8 mouse cellular contexts compared by ENCODE assay signal in genomic region chr7:25247498-25247897, GRCm38 (mm10). TPM values are rescaled to one million over a fixed set of nuclear protein-coding genes. Genes with fewer than 3 reads are reported as not detected.
DNase-seq lines count a peak whose midpoint lies in the region; ATAC-seq and TF ChIP-seq lines count a peak whose summit lies in the region.

No protein-coding gene starts in this region.

- intact Hi-C loops in heart, postnatal 14 days (cut with DNase I), result loop anchor here (1.0 kb wide), 1 partner anchor 8 kb away; no protein-coding TSS in a partner anchor

- peak; percentile 93 for DNase-seq in heart, adult 11 months
- DNase-seq in heart, postnatal 14 days, result no peak
- DNase-seq in liver, embryonic 13.5 days, result no peak
- DNase-seq in thymus, postnatal 0 days (ENCODE audit: low spot score), result no peak
- no peak for DNase-seq in B cell, adult 2 months
- DNase-seq in urinary bladder, adult 2 months (ENCODE audit: low spot score), result no peak

- no peak for TF ChIP-seq CTCF in E14TG2a.4 (conservative IDR thresholded peaks at IDR 0.05; ENCODE audit: low read length)

- H3K27ac ChIP-seq in forebrain, embryonic 16.5 days (ENCODE audit: low read length), result peak overlapping the region; percentile 90
- peak overlapping the region; percentile 89; the same call in 1 of the 2 replicates for H3K27ac ChIP-seq in liver, embryonic 13.5 days

- no peaks in the 10 kb centered on the region for H3K9me3 ChIP-seq in E14TG2a.4 (ENCODE audit: low read length)
- no peaks in the 10 kb centered on the region for H3K9me3 ChIP-seq in forebrain, embryonic 16.5 days (ENCODE audit: control insufficient read depth, low read length)
- H3K9me3 ChIP-seq in liver, embryonic 13.5 days (replicated peaks), result no peaks in the 10 kb centered on the region

- peaks cover 73% of the 10 kb centered on the region for H3K4me1 ChIP-seq in E14TG2a.4 (replicated peaks; ENCODE audit: low read depth, low read length)
- peaks cover 46% of the 10 kb centered on the region for H3K4me1 ChIP-seq in forebrain, embryonic 16.5 days (replicated peaks; ENCODE audit: control insufficient read depth, insufficient read depth, low read length)
- H3K4me1 ChIP-seq in liver, embryonic 13.5 days (replicated peaks), result peaks cover 67% of the 10 kb centered on the region

- H3K36me3 ChIP-seq in E14TG2a.4 (ENCODE audit: insufficient read depth, low read length), result peaks cover 56% of the 10 kb centered on the region
- H3K36me3 ChIP-seq in forebrain, embryonic 16.5 days (ENCODE audit: control insufficient read depth, insufficient read depth), result no peaks in the 10 kb centered on the region
- H3K36me3 ChIP-seq in liver, embryonic 13.5 days, result peaks cover 32% of the 10 kb centered on the region

- ATAC-seq in forebrain, embryonic 16.5 days, result no peak
- ATAC-seq in liver, embryonic 13.5 days (ENCODE audit: low read depth), result no peak

- peak overlapping the region; percentile 98 for H3K4me3 ChIP-seq in E14TG2a.4 (replicated peaks; ENCODE audit: low read length)
- H3K4me3 ChIP-seq in forebrain, embryonic 16.5 days (replicated peaks; ENCODE audit: low read length), result peak overlapping the region; percentile 80
- H3K4me3 ChIP-seq in liver, embryonic 13.5 days (replicated peaks), result peak overlapping the region; percentile 84

- H3K27me3 ChIP-seq in E14TG2a.4 (ENCODE audit: insufficient read depth, low read length), result no peaks in the 10 kb centered on the region
- no peaks in the 10 kb centered on the region for H3K27me3 ChIP-seq in forebrain, embryonic 16.5 days (replicated peaks; ENCODE audit: control insufficient read depth, insufficient read depth, low read length)
- peaks cover 6% of the 10 kb centered on the region for H3K27me3 ChIP-seq in liver, embryonic 13.5 days

- H3K9ac ChIP-seq in forebrain, embryonic 16.5 days (replicated peaks; ENCODE audit: low read depth, low read length), result peak overlapping the region; percentile 65
- H3K9ac ChIP-seq in liver, embryonic 13.5 days, result peak overlapping the region; percentile 90

- 10% methylated on average over 3 of the region's 3 CpGs for WGBS in forebrain, embryonic 16.5 days
- WGBS in liver, embryonic 13.5 days (ENCODE audit: insufficient replicate concordance), result 31% methylated on average over 3 of the region's 3 CpGs

- H3K4me2 ChIP-seq in forebrain, embryonic 16.5 days (ENCODE audit: low read length), result peak overlapping the region; percentile 83
- H3K4me2 ChIP-seq in liver, embryonic 13.5 days, result peak overlapping the region; percentile 99

RNA-seq across cellular contexts. Expression of gene Erf, which starts 3.1 kb away (rescaled TPM):
- 10 to 100 TPM; 32.8 to 33.2 TPM for total RNA-seq in heart, postnatal 14 days (2021)
- polyA plus RNA-seq in forebrain, embryonic 16.5 days (2015; fragmentation: Nextera tagmentation; extraction: Ambion mirVana), result 4.8 and 5.3 TPM in 2 replicates
- 4.3 TPM in 2 replicates for polyA plus RNA-seq in liver, embryonic 13.5 days (2015; fragmentation: Nextera tagmentation; extraction: Ambion mirVana)
- polyA plus RNA-seq in thymus, postnatal 0 days (2015; fragmentation: Nextera tagmentation; extraction: Ambion mirVana), result 4.5 and 6.4 TPM in 2 replicates
- 23.6 and 26.8 TPM in 2 replicates for polyA plus RNA-seq in urinary bladder, adult 2 months (2012; rRNA removed)

RNA-seq across cellular contexts. Expression of gene Gsk3a, which starts 9.8 kb away (rescaled TPM):
- 10 to 100 TPM; 58.6 to 66.6 TPM for total RNA-seq in heart, postnatal 14 days (2021)
- 14.9 and 17.1 TPM in 2 replicates for polyA plus RNA-seq in forebrain, embryonic 16.5 days (2015; fragmentation: Nextera tagmentation; extraction: Ambion mirVana)
- 6.2 and 6.3 TPM in 2 replicates for polyA plus RNA-seq in liver, embryonic 13.5 days (2015; fragmentation: Nextera tagmentation; extraction: Ambion mirVana)
- 16.7 and 17.5 TPM in 2 replicates for polyA plus RNA-seq in thymus, postnatal 0 days (2015; fragmentation: Nextera tagmentation; extraction: Ambion mirVana)
- 79.0 and 83.3 TPM in 2 replicates for polyA plus RNA-seq in urinary bladder, adult 2 months (2012; rRNA removed)

RNA-seq across cellular contexts. Expression of gene Cic, which starts 20.0 kb away (rescaled TPM):
- total RNA-seq in heart, postnatal 14 days (2021), result 10 to 100 TPM; 71.2 to 78.7 TPM
- polyA plus RNA-seq in forebrain, embryonic 16.5 days (2015; fragmentation: Nextera tagmentation; extraction: Ambion mirVana), result 42.2 and 48.0 TPM in 2 replicates
- polyA plus RNA-seq in liver, embryonic 13.5 days (2015; fragmentation: Nextera tagmentation; extraction: Ambion mirVana), result 9.7 and 10.4 TPM in 2 replicates
- 28.4 and 37.2 TPM in 2 replicates for polyA plus RNA-seq in thymus, postnatal 0 days (2015; fragmentation: Nextera tagmentation; extraction: Ambion mirVana)
- polyA plus RNA-seq in urinary bladder, adult 2 months (2012; rRNA removed), result 30.8 and 58.8 TPM in 2 replicates

RNA-seq across cellular contexts. Expression of gene Zfp526, which starts 26.3 kb away (rescaled TPM):
- 1 to 10 TPM; 8.0 to 9.1 TPM for total RNA-seq in heart, postnatal 14 days (2021)
- 1.8 and 1.9 TPM in 2 replicates for polyA plus RNA-seq in forebrain, embryonic 16.5 days (2015; fragmentation: Nextera tagmentation; extraction: Ambion mirVana)
- polyA plus RNA-seq in liver, embryonic 13.5 days (2015; fragmentation: Nextera tagmentation; extraction: Ambion mirVana), result 2.0 and 2.1 TPM in 2 replicates
- polyA plus RNA-seq in thymus, postnatal 0 days (2015; fragmentation: Nextera tagmentation; extraction: Ambion mirVana), result 2.7 and 3.1 TPM in 2 replicates
- polyA plus RNA-seq in urinary bladder, adult 2 months (2012; rRNA removed), result 6.9 and 9.3 TPM in 2 replicates

RNA-seq across cellular contexts. Expression of gene Dedd2, which starts 27.1 kb away (rescaled TPM):
- 10 to 100 TPM; 17.9 to 19.2 TPM for total RNA-seq in heart, postnatal 14 days (2021)
- 14.7 and 15.0 TPM in 2 replicates for polyA plus RNA-seq in forebrain, embryonic 16.5 days (2015; fragmentation: Nextera tagmentation; extraction: Ambion mirVana)
- polyA plus RNA-seq in liver, embryonic 13.5 days (2015; fragmentation: Nextera tagmentation; extraction: Ambion mirVana), result 27.0 and 27.6 TPM in 2 replicates
- polyA plus RNA-seq in thymus, postnatal 0 days (2015; fragmentation: Nextera tagmentation; extraction: Ambion mirVana), result 28.4 and 32.8 TPM in 2 replicates
- 13.8 and 14.2 TPM in 2 replicates for polyA plus RNA-seq in urinary bladder, adult 2 months (2012; rRNA removed)
